Comparison of ENCODE assay signal across 18 mouse cellular contexts in genomic region chr1:176671081-176671480, GRCm38 (mm10).
A peak's percentile ranks its signal among the peaks of the same experiment; 100 is the strongest.
DNase-seq lines count a peak whose midpoint lies in the region.
"Had no signal": no experiment of that assay in that cellular context is flagged by ENCODE, and none has a peak within 500 bp of the region (broad histone marks: within the 10 kb centered on the region; RNA-seq: fewer than 3 reads in every experiment).

No protein-coding gene starts in this region.

- intact Hi-C loops in heart, postnatal 36 days (cut with DNase I), result no loop called here

- peak; percentile 60 for DNase-seq in heart, adult 11 months
- DNase-seq in heart, postnatal 36 days, result no peak
- DNase-seq in ES-CJ7 (ENCODE audit: low read depth, low spot score) (peak; percentile 30), ZHBTc4 (ENCODE audit: low read depth, low spot score) (peak; percentile 61)
- no peak for DNase-seq in lung, postnatal 25 days (ENCODE audit: low spot score)
- DNase-seq in kidney, adult 11 months, result no peak
- DNase-seq: adrenal gland, adult 2 months; adrenal gland, adult 8-10 months; adrenal gland, postnatal 10 days; adrenal gland, postnatal 14 days; adrenal gland, postnatal 25 days; adrenal gland, postnatal 36 days; B cell, adult 2 months; cerebellum, adult 11 months; cerebellum, adult 11-12 months; cerebellum, adult 18-20 months; cerebellum, adult 2 months; cerebellum, adult 8-10 months had no signal

Comparison
In these comparisons a context has a peak if more than half of its experiments do, and no peak if none do; other contexts are left out.
1. DNase-seq: peak in heart, adult 11 months (single experiment), ES-CJ7 (single experiment) and ZHBTc4 (single experiment); none in heart, postnatal 36 days (0 of 2), lung, postnatal 25 days (single experiment) and kidney, adult 11 months (single experiment).